Mouse (Mus musculus) testis, adult 2 months (tissue): Measurements from ENCODE around the gene Oxnad1. TPM values are rescaled to one million over a fixed set of nuclear protein-coding genes. Genes with fewer than 3 reads are reported as not detected.
A peak's percentile ranks its signal among the peaks of the same experiment; 100 is the strongest.
"Not testable (repeated sequence)": the region's sequence is repeated elsewhere in the genome, so short reads cannot be mapped to it uniquely, and the experiment has no call there.

Experiments used
- H3K27ac ChIP-seq: fragments of 200-500 bp; 2 replicates; pipeline ENCODE4 v1.5.1; 2012; ENCODE audit warnings: low read depth, low read length; ENCODE audit not compliant: control insufficient read depth, insufficient read depth
- H3K27me3 ChIP-seq: fragments of 200-500 bp; 2 replicates; pipeline ENCODE4 v1.6.1; 2012; ENCODE audit warnings: mild to moderate bottlenecking, low read length, moderate library complexity; ENCODE audit not compliant: control insufficient read depth, insufficient read depth
- H3K36me3 ChIP-seq: fragments of 200-500 bp; 2 replicates; pipeline ENCODE4 v1.6.1; 2012; ENCODE audit warnings: mild to moderate bottlenecking, low read length; ENCODE audit not compliant: control insufficient read depth, insufficient read depth
- H3K4me1 ChIP-seq: fragments of 200-500 bp; 2 replicates; pipeline ENCODE4 v1.6.1; 2012; ENCODE audit warnings: low read length; ENCODE audit not compliant: control insufficient read depth, insufficient read depth
- H3K4me3 ChIP-seq: fragments of 200-500 bp; 2 replicates; pipeline ENCODE4 v1.5.1; 2012; ENCODE audit warnings: low read depth, mild to moderate bottlenecking, low read length, moderate library complexity, mixed read lengths; ENCODE audit not compliant: control insufficient read depth
- CTCF ChIP-seq: fragments of 200-500 bp; IDR thresholded peaks from 2 replicates; pipeline ENCODE4 v1.5.1; 2012; ENCODE audit warnings: low read depth, mild to moderate bottlenecking, inconsistent platforms, low read length, moderate library complexity; ENCODE audit not compliant: control insufficient read depth, insufficient read depth, insufficient replicate concordance
- POLR2A ChIP-seq: fragments of 200-500 bp; IDR thresholded peaks from 2 replicates; pipeline ENCODE4 v1.6.1; 2012; ENCODE audit warnings: low read depth, mild to moderate bottlenecking, inconsistent platforms, low read length, moderate library complexity; ENCODE audit not compliant: control insufficient read depth
- polyA plus RNA-seq: library from polyadenylated mRNA; depleted of rRNA; stranded (reverse); fragments of >200 nt; gene quantifications from 2 replicates; pipeline ENCODE4 v1.2.3, GENCODE M21; 2012

Oxnad1 gene
- polyA plus RNA-seq, 1 experiment = 24.0 TPM

- H3K27ac ChIP-seq = no peak overlapping the region
- peaks cover 6% of the 10 kb centered on the region for H3K4me1 ChIP-seq
- TF ChIP-seq POLR2A (no peak), CTCF (peak; percentile 92; the same call in 1 of the 2 replicates)
- H3K27me3 ChIP-seq = no peaks in the 10 kb centered on the region
- H3K36me3 ChIP-seq = peaks cover under 1% of the 10 kb centered on the region; the same call in 1 of the 2 replicates
- H3K4me3 ChIP-seq = no peak overlapping the region
Observed at GRCm38 (mm10) chr14:32076896-32077575, 8.1 kb upstream of the Oxnad1 start.

DNA sequence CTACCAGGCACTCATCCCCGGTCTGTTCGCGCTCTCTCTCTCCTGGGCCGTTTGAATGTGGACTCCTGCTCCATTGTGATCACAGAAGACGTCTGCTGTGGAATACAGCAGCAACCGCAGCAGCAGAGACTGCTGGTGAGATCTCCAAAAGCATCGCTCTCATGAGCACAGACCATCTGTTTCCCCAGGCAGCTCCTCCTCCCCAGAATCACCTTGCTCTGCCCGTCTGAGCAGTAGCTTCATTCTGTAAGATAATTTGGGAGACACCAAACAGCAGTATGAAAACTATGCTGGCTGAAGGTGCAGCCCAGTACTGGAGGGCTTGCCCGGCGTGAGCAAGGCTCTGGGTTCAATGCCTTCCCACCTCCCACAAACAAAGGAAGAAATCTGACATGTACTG is 4.1 kb upstream of the Oxnad1 start:
- H3K4me3 ChIP-seq = no peak overlapping the region
- H3K4me1 ChIP-seq = peaks cover 9% of the 10 kb centered on the region; the same call in 1 of the 2 replicates
- TF ChIP-seq CTCF (no peak), POLR2A (no peak)
- H3K27ac ChIP-seq = no peak overlapping the region
- peaks cover 6% of the 10 kb centered on the region for H3K36me3 ChIP-seq
- H3K27me3 ChIP-seq = no peaks in the 10 kb centered on the region

DNA sequence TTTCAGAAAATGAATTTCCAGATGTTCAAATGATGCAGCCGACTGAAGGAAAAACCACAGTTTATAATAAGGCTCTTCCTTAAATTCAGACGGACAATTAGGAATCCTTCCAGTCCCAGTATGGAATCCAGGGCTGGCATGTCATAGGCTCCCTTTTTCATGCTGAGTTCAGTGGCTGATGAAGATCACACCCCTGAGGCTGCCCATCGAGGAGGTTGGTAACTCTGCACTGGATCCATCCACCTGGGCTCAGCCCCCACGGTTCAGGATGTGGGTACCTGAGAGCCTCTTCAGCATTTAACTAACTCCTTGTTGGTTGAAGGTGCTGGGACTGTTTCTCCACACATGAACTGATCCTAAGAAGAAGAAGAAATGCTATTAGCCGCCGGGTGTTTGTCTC is 2.3 kb upstream of the Oxnad1 start:
- Histone ChIP-seq H3K27me3 (no peaks in the 10 kb centered on the region), H3K36me3 (peaks cover 6% of the 10 kb centered on the region), H3K4me3 (no peak overlapping the region), H3K27ac (no peak overlapping the region), H3K4me1 (peaks cover 5% of the 10 kb centered on the region)
- TF ChIP-seq CTCF = no peak
- no peak for TF ChIP-seq POLR2A

DNA sequence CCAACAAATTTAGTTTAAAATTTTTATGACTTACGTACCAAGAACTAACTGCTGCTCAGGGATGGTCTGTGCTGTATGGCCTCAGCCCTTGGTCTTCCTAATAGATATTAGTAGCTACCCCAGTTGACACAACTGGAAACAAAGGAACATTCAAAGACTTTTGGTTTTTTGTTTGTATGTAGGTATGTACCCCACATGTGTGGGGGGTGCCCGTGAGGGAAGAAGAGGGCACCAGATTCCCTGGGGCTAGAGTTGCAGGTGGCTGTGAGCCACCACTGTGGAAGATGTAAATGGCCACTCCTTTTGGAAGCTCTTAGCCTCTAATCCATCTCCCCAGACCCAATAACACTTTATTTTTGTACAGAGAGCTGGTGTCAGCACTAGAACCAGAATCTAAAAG is 1.7 kb upstream of the Oxnad1 start:
- Histone ChIP-seq H3K36me3 (peaks cover 6% of the 10 kb centered on the region), H3K4me1 (peaks cover 5% of the 10 kb centered on the region), H3K27me3 (no peaks in the 10 kb centered on the region), H3K27ac (no peak overlapping the region), H3K4me3 (no peak overlapping the region)
- TF ChIP-seq POLR2A (no peak), CTCF (no peak)

GRCm38 (mm10) chr14:32085486-32086201 is 470 bp downstream of the Oxnad1 start, which contains the start of gene Dph3:
Gene Dph3 (minus strand): TSS chr14:32085729.
- Histone ChIP-seq H3K4me3 (peak within 1 kb of the TSS; percentile 96), H3K27me3 (no peaks in the 10 kb centered on the region)
- no peak for TF ChIP-seq CTCF
- peak; percentile 88 for TF ChIP-seq POLR2A

GRCm38 (mm10) chr14:32086226-32086625 is 1.1 kb downstream of the Oxnad1 start:
- Histone ChIP-seq H3K4me1 (peaks cover 5% of the 10 kb centered on the region), H3K27ac (peak overlapping the region; percentile 25; the same call in 1 of the 2 replicates), H3K4me3 (peak overlapping the region; percentile 73), H3K27me3 (no peaks in the 10 kb centered on the region), H3K36me3 (peaks cover 6% of the 10 kb centered on the region)
- no peak for TF ChIP-seq CTCF
- no peak for TF ChIP-seq POLR2A

More at GRCm38 (mm10) chr14:32085486-32086201, 470 bp downstream of the Oxnad1 start, which contains the start of gene Dph3:
- H3K27ac ChIP-seq = peak within 1 kb of the TSS; percentile 90
- H3K4me1 ChIP-seq = peaks cover 5% of the 10 kb centered on the region
- peaks cover 6% of the 10 kb centered on the region for H3K36me3 ChIP-seq

GRCm38 (mm10) chr14:32087584-32088248 is 2.5 kb downstream of the Oxnad1 start:
- not testable (repeated sequence) for H3K4me1 ChIP-seq, H3K4me3 ChIP-seq, H3K27ac ChIP-seq, H3K36me3 ChIP-seq, H3K27me3 ChIP-seq
